Mouse (Mus musculus) olfactory bulb, adult 2 months (tissue): Measurements from ENCODE around the gene Hsd11b1.

Source experiments
- CTCF ChIP-seq: fragments of 200-500 bp; IDR thresholded peaks from 2 replicates; pipeline ENCODE4 v1.5.1; 2012; ENCODE audit warnings: low read depth, mild to moderate bottlenecking, low read length, moderate library complexity; ENCODE audit not compliant: insufficient read depth
- POLR2A ChIP-seq: fragments of 200-500 bp; IDR thresholded peaks from 2 replicates; pipeline ENCODE4 v1.6.1; 2012; ENCODE audit warnings: mild to moderate bottlenecking, low read depth, low read length, moderate library complexity; ENCODE audit not compliant: insufficient read depth

- TF ChIP-seq POLR2A (no peak), CTCF (no peak)
Measured at GRCm38 (mm10) chr1:193203821-193204220, 60.1 kb downstream of the Hsd11b1 start.
